Mouse (Mus musculus) hindbrain, postnatal 0 days (tissue): ENCODE data around the gene Rrp15. TPM values are rescaled to one million over a fixed set of nuclear protein-coding genes. Genes with fewer than 3 reads are reported as not detected.

Source experiments
- ATAC-seq: fragments of 200-750 bp; cut with Nextera tagmentation; 2 replicates; pipeline ENCODE4 v1.8.0; 2017; ENCODE audit warnings: mild to moderate bottlenecking, moderate TSS enrichment, moderate library complexity
- DNase-seq: peaks from one replicate; pipeline ENCODE4 v3.0.0-alpha.2; 2015; ENCODE audit warnings: low spot score
- H3K27ac ChIP-seq: fragments of 300-500 bp; sonication (generic); 2 replicates; pipeline ENCODE4 v1.5.1; 2014; ENCODE audit warnings: mild to moderate bottlenecking
- H3K27me3 ChIP-seq: fragments of 300-500 bp; sonication (generic); 2 replicates; pipeline ENCODE4 v1.6.1; 2014; ENCODE audit warnings: low read length, mixed read lengths; ENCODE audit not compliant: insufficient read depth
- H3K36me3 ChIP-seq: fragments of 300-500 bp; sonication (generic); 2 replicates; pipeline ENCODE4 v1.6.1; 2014; ENCODE audit warnings: low read length, mixed read lengths; ENCODE audit not compliant: insufficient read depth
- H3K4me1 ChIP-seq: fragments of 300-500 bp; sonication (generic); 2 replicates; pipeline ENCODE4 v1.6.1; 2014; ENCODE audit warnings: antibody characterized with exemption, low read length, mixed read lengths; ENCODE audit not compliant: insufficient read depth
- H3K4me2 ChIP-seq: fragments of 300-500 bp; sonication (generic); 2 replicates; pipeline ENCODE4 v1.6.1; 2014; ENCODE audit warnings: low read depth, mild to moderate bottlenecking, low read length, moderate library complexity, mixed read lengths
- H3K4me3 ChIP-seq: fragments of 300-500 bp; sonication (generic); 2 replicates; pipeline ENCODE4 v1.5.1; 2014; ENCODE audit warnings: low read length
- H3K9ac ChIP-seq: fragments of 300-500 bp; sonication (generic); replicated peaks from 2 replicates; pipeline ENCODE4 v1.6.1; 2014; ENCODE audit warnings: mild to moderate bottlenecking, low read length, moderate library complexity, mixed read lengths
- H3K9me3 ChIP-seq: fragments of 300-500 bp; sonication (generic); 2 replicates; pipeline ENCODE4 v1.6.1; 2016; ENCODE audit warnings: low read length, mixed read lengths
- CTCF ChIP-seq: IDR thresholded peaks from 2 replicates; pipeline ENCODE4 v1.5.1; 2016; ENCODE audit warnings: antibody characterized with exemption, control low read depth, low read depth
- WGBS: fragments of 180-500 bp; shearing (Covaris S2); extraction: QIAGEN DNeasy Blood & Tissue Kit; methylation state at CpG from one replicate; pipeline ENCODE4 v1.1.7; 2014; 5-methylcytosine and 5-hydroxymethylcytosine counted together
- polyA plus RNA-seq: library from polyadenylated mRNA; unstranded; fragments of >200 nt; fragmentation: Nextera tagmentation; extraction: Ambion mirVana; gene quantifications from 2 replicates; pipeline ENCODE4 v1.2.1, GENCODE M21; 2015
- total RNA-seq: library from RNA; depleted of rRNA; stranded (reverse); fragments of >200 nt; gene quantifications from 2 replicates; pipeline ENCODE4 v1.2.3, GENCODE M21; 2014

Gene Rrp15
- total and polyA plus RNA-seq, 2 experiments from 2014 or later: 5.4 to 22.8 TPM

- Histone ChIP-seq H3K4me3 (no peak overlapping the region), H3K4me1 (no peaks in the 10 kb centered on the region), H3K36me3 (peaks cover 15% of the 10 kb centered on the region; the same call in 1 of the 2 replicates), H3K4me2 (no peak overlapping the region), H3K9me3 (no peaks in the 10 kb centered on the region), H3K9ac (no peak overlapping the region), H3K27me3 (no peaks in the 10 kb centered on the region), H3K27ac (no peak overlapping the region)
- DNase-seq (no peak), ATAC-seq (no peak)
- TF ChIP-seq CTCF: no peak
- WGBS: 73% methylated on average over 5 of the region's 5 CpGs
Observed at GRCm38 (mm10) chr1:186718881-186719280, 30.3 kb downstream of the Rrp15 start.

- 81% methylated on average over 17 of the region's 17 CpGs for WGBS
Observed at GRCm38 (mm10) chr1:186714980-186715896, 33.9 kb downstream of the Rrp15 start.

DNA sequence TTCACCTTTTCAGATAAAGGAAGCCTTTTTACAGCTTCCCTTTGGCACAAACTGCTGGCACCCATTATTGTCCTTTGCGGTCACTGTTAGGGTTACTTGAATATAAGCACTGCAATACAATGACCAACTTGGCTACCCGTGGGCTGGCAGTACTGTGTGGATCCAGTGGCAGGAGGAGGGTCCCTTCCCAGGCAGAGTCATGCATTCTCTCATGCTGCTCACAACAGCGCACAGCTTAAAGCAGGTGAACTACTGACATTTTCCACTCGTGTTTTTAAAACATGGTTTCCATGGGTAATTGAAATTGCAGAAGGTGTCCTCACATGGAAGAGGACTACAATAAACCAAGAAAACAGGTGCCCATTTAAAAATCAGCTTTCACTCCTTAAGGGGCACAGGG lies 34.9 kb downstream of the Rrp15 start:
- ATAC-seq: no peak
- TF ChIP-seq CTCF: no peak
- no peaks in the 10 kb centered on the region for H3K9me3 ChIP-seq

More at GRCm38 (mm10) chr1:186714980-186715896, 33.9 kb downstream of the Rrp15 start:
- no peak overlapping the region for H3K9ac ChIP-seq
- TF ChIP-seq CTCF: no peak
- H3K4me1 ChIP-seq: no peaks in the 10 kb centered on the region
- H3K27me3 ChIP-seq: no peaks in the 10 kb centered on the region
- no peak overlapping the region for H3K4me3 ChIP-seq
- peaks cover 11% of the 10 kb centered on the region; the same call in 1 of the 2 replicates for H3K36me3 ChIP-seq
- H3K9me3 ChIP-seq: no peaks in the 10 kb centered on the region
- DNase-seq (no peak), ATAC-seq (no peak)
- H3K27ac ChIP-seq: no peak overlapping the region
- no peak overlapping the region for H3K4me2 ChIP-seq

DNA sequence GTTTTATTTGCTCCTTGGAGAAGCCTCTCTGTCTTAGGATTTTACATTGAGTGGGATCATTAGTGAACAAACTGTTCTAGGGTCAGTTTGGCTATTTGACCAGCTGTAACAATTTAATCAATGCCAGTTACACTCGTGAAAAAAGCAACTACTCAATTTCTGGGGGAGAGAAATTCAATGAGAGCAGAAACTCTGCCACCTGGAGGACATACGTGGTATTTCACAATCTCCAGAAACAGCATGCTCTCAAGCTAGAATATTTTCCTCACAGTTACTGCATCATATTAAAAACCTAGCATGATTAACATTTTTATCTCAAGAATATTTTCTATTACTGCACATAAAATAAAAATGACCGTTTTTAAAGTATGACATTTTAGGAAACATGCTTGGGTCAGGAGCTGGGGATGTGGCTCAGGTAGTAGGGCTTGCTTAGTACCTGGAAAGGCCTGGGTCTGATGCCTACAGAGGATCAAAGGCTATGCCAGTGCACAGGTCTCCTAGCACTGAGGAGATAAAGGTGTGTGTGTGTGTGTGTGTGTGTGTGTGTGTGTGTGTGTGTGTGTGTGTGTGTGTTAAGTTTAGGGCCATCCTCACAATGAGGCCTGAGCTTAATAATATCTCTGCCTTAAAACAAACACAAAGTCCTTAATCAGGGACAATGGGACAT lies 36.2 kb downstream of the Rrp15 start:
- H3K4me2 ChIP-seq: no peak overlapping the region
- H3K9me3 ChIP-seq: no peaks in the 10 kb centered on the region
- H3K4me1 ChIP-seq: no peaks in the 10 kb centered on the region
- H3K9ac ChIP-seq: no peak overlapping the region
- DNase-seq (peak; percentile 83), ATAC-seq (no peak)
- H3K27ac ChIP-seq: no peak overlapping the region
- whole genome bisulfite sequencing: 0% methylated on average over 3 of the region's 3 CpGs
- no peaks in the 10 kb centered on the region for H3K27me3 ChIP-seq
- H3K36me3 ChIP-seq: 0 out of 2 replicates have a peak, but pooled peaks cover 4% of the 10 kb centered on the region
- peak; percentile 83 for TF ChIP-seq CTCF
- no peak overlapping the region for H3K4me3 ChIP-seq

More for the DNA sequence above, 34.9 kb downstream of the Rrp15 start:
- no peak overlapping the region for H3K4me3 ChIP-seq
- no peak for DNase-seq
- 81% methylated on average over 4 of the region's 4 CpGs for WGBS
- 0 out of 2 replicates have a peak, but pooled peaks cover 4% of the 10 kb centered on the region for H3K36me3 ChIP-seq
- no peak overlapping the region for H3K4me2 ChIP-seq
- no peaks in the 10 kb centered on the region for H3K4me1 ChIP-seq
- H3K9ac ChIP-seq: no peak overlapping the region
- H3K27ac ChIP-seq: no peak overlapping the region
- H3K27me3 ChIP-seq: no peaks in the 10 kb centered on the region

GRCm38 (mm10) chr1:186705915-186706248 lies 43.3 kb downstream of the Rrp15 start, which contains the start of gene Tgfb2:
Tgfb2 (minus strand) TSS chr1:186705989.
- H3K27me3 ChIP-seq: no peaks in the 10 kb centered on the region
- WGBS: 1% methylated on average over 12 of the region's 12 CpGs
- H3K36me3 ChIP-seq: no peaks in the 10 kb centered on the region
- H3K4me3 ChIP-seq: peak within 1 kb of the TSS; percentile 55
- no peaks in the 10 kb centered on the region for H3K9me3 ChIP-seq
- DNase-seq (peak; percentile 69), ATAC-seq (peak; percentile 49)
- H3K9ac ChIP-seq: peak within 1 kb of the TSS; percentile 58
- H3K4me2 ChIP-seq: peak within 1 kb of the TSS; percentile 97
- no peak for TF ChIP-seq CTCF
- H3K4me1 ChIP-seq: no peaks in the 10 kb centered on the region
- H3K27ac ChIP-seq: peak within 1 kb of the TSS; percentile 49

DNA sequence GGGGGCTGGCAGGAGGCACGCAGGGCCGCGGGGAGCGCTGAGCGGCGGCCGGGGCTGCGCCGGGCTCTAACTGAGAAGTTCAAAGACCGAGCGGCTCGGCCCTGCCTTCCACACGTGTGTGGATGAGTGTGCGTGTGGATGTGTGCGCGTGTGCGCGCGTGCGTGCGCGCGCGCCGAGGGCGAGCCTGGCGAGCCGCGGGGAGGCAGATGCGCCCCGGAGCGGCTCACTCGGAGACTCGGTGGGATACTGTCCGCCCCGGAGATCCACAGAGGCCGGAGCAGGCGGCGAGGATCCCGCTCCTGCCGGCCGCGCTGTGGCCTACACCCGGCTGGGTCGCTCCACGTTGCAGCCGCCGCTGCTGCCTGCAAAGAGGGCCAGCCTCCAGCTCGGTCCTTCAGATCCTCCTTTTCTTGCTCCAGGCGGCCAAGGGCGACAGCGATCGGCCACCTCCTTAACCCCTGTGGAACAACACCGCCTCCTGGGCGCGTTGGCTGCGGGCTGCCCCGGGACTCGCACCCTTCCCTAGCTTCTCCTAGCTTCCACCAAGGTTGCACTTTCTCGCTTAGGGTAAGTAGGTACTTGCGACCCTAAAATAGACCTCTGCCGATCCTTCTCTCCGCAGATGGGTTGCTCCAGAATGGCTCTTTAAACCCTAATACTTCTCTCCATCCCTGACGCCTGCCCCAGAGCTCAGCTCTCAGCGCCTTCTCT lies 43.8 kb downstream of the Rrp15 start:
- Histone ChIP-seq H3K4me3 (peak overlapping the region; percentile 55), H3K27ac (peak overlapping the region; percentile 49), H3K27me3 (no peaks in the 10 kb centered on the region), H3K4me2 (peak overlapping the region; percentile 97), H3K9ac (peak overlapping the region; percentile 58), H3K36me3 (no peaks in the 10 kb centered on the region), H3K9me3 (no peaks in the 10 kb centered on the region), H3K4me1 (no peaks in the 10 kb centered on the region)
- ATAC-seq: peak; percentile 63
- peak; percentile 39 for TF ChIP-seq CTCF
- WGBS: 1% methylated on average over 63 of the region's 65 CpGs
- peak; percentile 77 for DNase-seq
